Mouse (Mus musculus) lung, postnatal 0 days (tissue): ENCODE results near the gene Camkv. TPM values are rescaled to one million over a fixed set of nuclear protein-coding genes. Genes with fewer than 3 reads are reported as not detected.

Experiments
- ATAC-seq: fragments of 200-750 bp; cut with Nextera tagmentation; 2 replicates; pipeline ENCODE4 v1.8.0; 2017; ENCODE audit warnings: moderate library complexity
- DNase-seq: peaks from one replicate; pipeline ENCODE4 v3.0.0-alpha.2; 2016; ENCODE audit warnings: low spot score
- H3K27ac ChIP-seq: fragments of 300-500 bp; sonication (generic); 2 replicates; pipeline ENCODE4 v1.5.1; 2014; ENCODE audit warnings: antibody characterized with exemption, mild to moderate bottlenecking, low read length, mixed read lengths
- H3K27me3 ChIP-seq: fragments of 300-500 bp; sonication (generic); replicated peaks from 2 replicates; pipeline ENCODE4 v1.6.1; 2014; ENCODE audit warnings: low read length, mixed read lengths; ENCODE audit not compliant: insufficient read depth
- H3K36me3 ChIP-seq: fragments of 300-500 bp; sonication (generic); 2 replicates; pipeline ENCODE4 v1.6.1; 2014; ENCODE audit warnings: low read length, mixed read lengths; ENCODE audit not compliant: insufficient read depth
- H3K4me1 ChIP-seq: fragments of 300-500 bp; sonication (generic); 2 replicates; pipeline ENCODE4 v1.6.1; 2014; ENCODE audit warnings: antibody characterized with exemption, low read depth, low read length, mixed read lengths; ENCODE audit not compliant: insufficient read depth
- H3K4me2 ChIP-seq: fragments of 300-500 bp; sonication (generic); replicated peaks from 2 replicates; pipeline ENCODE4 v1.6.1; 2014; ENCODE audit warnings: low read depth, mild to moderate bottlenecking, low read length, moderate library complexity, mixed read lengths
- H3K4me3 ChIP-seq: fragments of 300-500 bp; sonication (generic); 2 replicates; pipeline ENCODE4 v1.5.1; 2014; ENCODE audit warnings: low read depth, low read length
- H3K9ac ChIP-seq: fragments of 300-500 bp; sonication (generic); replicated peaks from 2 replicates; pipeline ENCODE4 v1.6.1; 2014; ENCODE audit warnings: low read depth, mild to moderate bottlenecking
- H3K9me3 ChIP-seq: fragments of 300-500 bp; sonication (generic); 2 replicates; pipeline ENCODE4 v1.6.1; 2016; ENCODE audit warnings: low read length, mixed read lengths
- CTCF ChIP-seq: IDR thresholded peaks from 2 replicates; pipeline ENCODE4 v1.5.1; 2016; ENCODE audit warnings: antibody characterized with exemption, mild to moderate bottlenecking
- EP300 ChIP-seq: IDR thresholded peaks from 2 replicates; pipeline ENCODE4 v1.6.1; 2016; ENCODE audit warnings: antibody characterized with exemption, mild to moderate bottlenecking, control low read depth
- WGBS: fragments of 180-500 bp; shearing (Covaris S2); extraction: QIAGEN DNeasy Blood & Tissue Kit; methylation state at CpG from one replicate; pipeline ENCODE4 v1.1.7; 2014; 5-methylcytosine and 5-hydroxymethylcytosine counted together
- polyA plus RNA-seq: library from polyadenylated mRNA; unstranded; fragments of >200 nt; fragmentation: Nextera tagmentation; extraction: Ambion mirVana; gene quantifications from 2 replicates; pipeline ENCODE4 v1.2.1, GENCODE M21; 2015

Gene Camkv
- polyA plus RNA-seq, 1 experiment from 2014 or later = 0.12 TPM

GRCm38 (mm10) chr9:107961881-107962280, 26.4 kb downstream of the Camkv start:
- Histone ChIP-seq H3K4me2 (no peak overlapping the region), H3K9ac (no peak overlapping the region), H3K9me3 (no peaks in the 10 kb centered on the region), H3K36me3 (no peaks in the 10 kb centered on the region), H3K4me1 (no peaks in the 10 kb centered on the region), H3K27me3 (no peaks in the 10 kb centered on the region), H3K27ac (no peak overlapping the region), H3K4me3 (no peak overlapping the region)
- TF ChIP-seq CTCF (peak; percentile 70), EP300 (no peak)
- DNase-seq (peak; percentile 64), ATAC-seq (peak; percentile 22; the same call in 1 of the 2 replicates)
- 55% methylated on average over 5 of the region's 5 CpGs for WGBS

GRCm38 (mm10) chr9:107962916-107963315, 27.4 kb downstream of the Camkv start:
- WGBS = 95% methylated on average over 9 of the region's 9 CpGs
- Histone ChIP-seq H3K4me3 (no peak overlapping the region), H3K36me3 (no peaks in the 10 kb centered on the region), H3K27ac (no peak overlapping the region), H3K9ac (no peak overlapping the region), H3K27me3 (no peaks in the 10 kb centered on the region), H3K4me2 (no peak overlapping the region), H3K4me1 (no peaks in the 10 kb centered on the region), H3K9me3 (no peaks in the 10 kb centered on the region)
- no peak for TF ChIP-seq CTCF
- TF ChIP-seq EP300 = no peak
- DNase-seq (no peak), ATAC-seq (no peak)

GRCm38 (mm10) chr9:107963700-107964099, 28.2 kb downstream of the Camkv start:
- TF ChIP-seq EP300 = no peak
- peak; percentile 96 for TF ChIP-seq CTCF
- H3K27ac ChIP-seq = no peak overlapping the region
- H3K27me3 ChIP-seq = no peaks in the 10 kb centered on the region
- peak; percentile 84 for ATAC-seq
- no peak overlapping the region for H3K9ac ChIP-seq
- 13% methylated on average over 5 of the region's 5 CpGs for WGBS
- no peaks in the 10 kb centered on the region for H3K9me3 ChIP-seq
- H3K4me2 ChIP-seq = no peak overlapping the region
- no peak overlapping the region for H3K4me3 ChIP-seq
- no peaks in the 10 kb centered on the region for H3K4me1 ChIP-seq
- H3K36me3 ChIP-seq = no peaks in the 10 kb centered on the region
- peak; percentile 93 for DNase-seq

- no peak for DNase-seq
- Histone ChIP-seq H3K27me3 (no peaks in the 10 kb centered on the region), H3K4me2 (no peak overlapping the region), H3K4me1 (no peaks in the 10 kb centered on the region), H3K36me3 (no peaks in the 10 kb centered on the region), H3K9ac (no peak overlapping the region), H3K4me3 (no peak overlapping the region), H3K9me3 (no peaks in the 10 kb centered on the region), H3K27ac (no peak overlapping the region)
- WGBS = 91% methylated on average over 9 of the region's 9 CpGs
- ATAC-seq = no peak
- TF ChIP-seq EP300 (no peak), CTCF (no peak)
Measured at GRCm38 (mm10) chr9:107964681-107965080, 29.2 kb downstream of the Camkv start.

GRCm38 (mm10) chr9:107966676-107967075, 31.2 kb downstream of the Camkv start:
- no peaks in the 10 kb centered on the region for H3K27me3 ChIP-seq
- no peak overlapping the region for H3K4me2 ChIP-seq
- TF ChIP-seq CTCF (no peak), EP300 (no peak)
- no peak overlapping the region for H3K9ac ChIP-seq
- no peak overlapping the region for H3K27ac ChIP-seq
- no peak overlapping the region for H3K4me3 ChIP-seq
- H3K36me3 ChIP-seq = no peaks in the 10 kb centered on the region
- DNase-seq (no peak), ATAC-seq (no peak)
- WGBS = 74% methylated on average over 10 of the region's 10 CpGs
- H3K4me1 ChIP-seq = no peaks in the 10 kb centered on the region
- H3K9me3 ChIP-seq = no peaks in the 10 kb centered on the region

- peak; percentile 43; the same call in 1 of the 2 replicates for ATAC-seq
- WGBS = 63% methylated on average over 6 of the region's 6 CpGs
Measured at GRCm38 (mm10) chr9:107967437-107967836, 32.0 kb downstream of the Camkv start.

GRCm38 (mm10) chr9:107968531-107968930, 33.1 kb downstream of the Camkv start:
- Histone ChIP-seq H3K4me2 (no peak overlapping the region), H3K27me3 (no peaks in the 10 kb centered on the region), H3K9ac (no peak overlapping the region), H3K27ac (no peak overlapping the region), H3K4me1 (no peaks in the 10 kb centered on the region), H3K4me3 (no peak overlapping the region), H3K9me3 (no peaks in the 10 kb centered on the region), H3K36me3 (no peaks in the 10 kb centered on the region)
- no peak for TF ChIP-seq EP300
- TF ChIP-seq CTCF = no peak
- 89% methylated on average over 7 of the region's 7 CpGs for WGBS
- DNase-seq (no peak), ATAC-seq (no peak)

More at GRCm38 (mm10) chr9:107967437-107967836, 32.0 kb downstream of the Camkv start:
- Histone ChIP-seq H3K27me3 (no peaks in the 10 kb centered on the region), H3K9ac (no peak overlapping the region), H3K4me2 (no peak overlapping the region), H3K36me3 (no peaks in the 10 kb centered on the region), H3K9me3 (no peaks in the 10 kb centered on the region), H3K4me3 (no peak overlapping the region), H3K27ac (no peak overlapping the region), H3K4me1 (no peaks in the 10 kb centered on the region)
- DNase-seq = no peak
- TF ChIP-seq EP300 (0 out of 2 replicates have a peak, but pooled peaks have one; percentile 30), CTCF (peak; percentile 13; the same call in 1 of the 2 replicates)
